8 mouse cellular contexts compared by ENCODE assay signal in genomic region chrX:9128317-9128831, GRCm38 (mm10). TPM values are rescaled to one million over a fixed set of nuclear protein-coding genes. Genes with fewer than 3 reads are reported as not detected.
DNase-seq lines count a peak whose midpoint lies in the region; ATAC-seq and TF ChIP-seq lines count a peak whose summit lies in the region.
"Had no signal": no experiment of that assay in that cellular context is flagged by ENCODE, and none has a peak within 500 bp of the region (broad histone marks: within the 10 kb centered on the region; RNA-seq: fewer than 3 reads in every experiment).

No protein-coding gene starts in this region.

- TF ChIP-seq POLR2A in cerebellum, adult 2 months (IDR thresholded peaks at IDR 0.05; ENCODE audit: borderline replicate concordance, insufficient read depth, low read length), result no peak

- no peak overlapping the region for H3K27ac ChIP-seq in cerebellum, adult 2 months (ENCODE audit: insufficient read depth, low read length)
- no peak overlapping the region for H3K27ac ChIP-seq in kidney, postnatal 0 days
- H3K27ac ChIP-seq in midbrain, postnatal 0 days (ENCODE audit: low read depth, low read length), result no peak overlapping the region
- H3K27ac ChIP-seq: lung, embryonic 15.5 days had no signal

- H3K4me1 ChIP-seq in cerebellum, adult 2 months (ENCODE audit: control insufficient read depth, insufficient read depth, low read length), result no peaks in the 10 kb centered on the region
- H3K4me1 ChIP-seq in kidney, postnatal 0 days (replicated peaks; ENCODE audit: insufficient read depth, low read length), result no peaks in the 10 kb centered on the region
- H3K4me1 ChIP-seq in midbrain, postnatal 0 days (ENCODE audit: insufficient read depth, low read length), result no peaks in the 10 kb centered on the region
- H3K4me1 ChIP-seq: lung, embryonic 15.5 days had no signal

- no peak overlapping the region for H3K9ac ChIP-seq in kidney, postnatal 0 days (ENCODE audit: low read depth, low read length)
- no peak overlapping the region for H3K9ac ChIP-seq in midbrain, postnatal 0 days (replicated peaks; ENCODE audit: low read length, poor library complexity, severe bottlenecking)
- H3K9ac ChIP-seq: lung, embryonic 15.5 days had no signal

- no peak overlapping the region for H3K4me2 ChIP-seq in kidney, postnatal 0 days (ENCODE audit: low read length)
- H3K4me2 ChIP-seq in midbrain, postnatal 0 days (ENCODE audit: low read depth, low read length, poor library complexity, severe bottlenecking), result no peak overlapping the region
- H3K4me2 ChIP-seq: lung, embryonic 15.5 days had no signal

- H3K9me3 ChIP-seq in kidney, postnatal 0 days (replicated peaks; ENCODE audit: low read length), result no peaks in the 10 kb centered on the region
- no peaks in the 10 kb centered on the region for H3K9me3 ChIP-seq in midbrain, postnatal 0 days (ENCODE audit: low read length)
- H3K9me3 ChIP-seq: lung, embryonic 15.5 days had no signal

- no peak for ATAC-seq in kidney, postnatal 0 days (replicated peaks; ENCODE audit: low FRiP score, low read depth)
- ATAC-seq in midbrain, postnatal 0 days (ENCODE audit: low FRiP score), result no peak

- DNase-seq in kidney, adult 8-10 months, result peak; percentile 13 to 37
- DNase-seq in kidney, adult 11 months, result no peak
- peak; percentile 25 for DNase-seq in Muller cell, postnatal 12 days (ENCODE audit: inconsistent ontology term)
- DNase-seq in cerebellum, adult 2 months, result peak; percentile 13 to 48
- DNase-seq in kidney, postnatal 0 days (ENCODE audit: low spot score), result peak; percentile 75
- peak; percentile 66 for DNase-seq in midbrain, postnatal 0 days (ENCODE audit: low spot score)
- no peak for DNase-seq in spleen, postnatal 10 days (ENCODE audit: low spot score in 2 of 2)

- H3K36me3 ChIP-seq in kidney, postnatal 0 days (ENCODE audit: insufficient read depth, low read length), result no peaks in the 10 kb centered on the region
- H3K36me3 ChIP-seq in midbrain, postnatal 0 days (ENCODE audit: insufficient read depth, low read length), result no peaks in the 10 kb centered on the region
- H3K36me3 ChIP-seq: lung, embryonic 15.5 days had no signal

- TF ChIP-seq CTCF in cerebellum, adult 2 months (IDR thresholded peaks at IDR 0.05; ENCODE audit: borderline replicate concordance, insufficient read depth, low read depth, low read length), result peak; percentile 10; the same call in 1 of the 2 replicates
- peak; percentile 66 for TF ChIP-seq CTCF in kidney, postnatal 0 days (IDR thresholded peaks at IDR 0.05; ENCODE audit: low read depth)
- peak; percentile 69 for TF ChIP-seq CTCF in midbrain, postnatal 0 days (IDR thresholded peaks at IDR 0.05)

- WGBS in cerebellum, adult 2 months, result 32% methylated on average over 7 of the region's 7 CpGs
- 41% methylated on average over 7 of the region's 7 CpGs for WGBS in kidney, postnatal 0 days
- 48% methylated on average over 7 of the region's 7 CpGs for WGBS in midbrain, postnatal 0 days

- H3K4me3 ChIP-seq in cerebellum, adult 2 months (replicated peaks; ENCODE audit: insufficient read depth, low read depth, low read length), result no peak overlapping the region
- H3K4me3 ChIP-seq in kidney, postnatal 0 days (replicated peaks; ENCODE audit: low read depth, low read length), result no peak overlapping the region
- H3K4me3 ChIP-seq in midbrain, postnatal 0 days (ENCODE audit: low read depth, low read length), result no peak overlapping the region
- H3K4me3 ChIP-seq: lung, embryonic 15.5 days had no signal

- no peaks in the 10 kb centered on the region for H3K27me3 ChIP-seq in cerebellum, adult 2 months (ENCODE audit: control insufficient read depth, insufficient read depth, low read length)
- H3K27me3 ChIP-seq in kidney, postnatal 0 days (ENCODE audit: insufficient read depth, low read length), result no peaks in the 10 kb centered on the region
- no peaks in the 10 kb centered on the region for H3K27me3 ChIP-seq in midbrain, postnatal 0 days (ENCODE audit: insufficient read depth, low read length)
- H3K27me3 ChIP-seq: lung, embryonic 15.5 days had no signal

RNA-seq across cellular contexts. Expression of gene 4930402K13Rik, which starts 24.0 kb away (rescaled TPM):
- not detected in 2 replicates for polyA plus RNA-seq in cerebellum, adult 2 months (2012; rRNA removed)
- not detected in 2 replicates for polyA plus RNA-seq in kidney, postnatal 0 days (2015; fragmentation: Nextera tagmentation; extraction: Ambion mirVana)
- not detected in 2 replicates for total RNA-seq in midbrain, postnatal 0 days (2014; rRNA removed)
- polyA plus RNA-seq in midbrain, postnatal 0 days (2015; fragmentation: Nextera tagmentation; extraction: Ambion mirVana), result not detected in 2 replicates
- polyA plus RNA-seq: lung, embryonic 15.5 days had no signal

Comparison
In these comparisons a context has a peak if more than half of its experiments do, and no peak if none do; other contexts are left out.
1. DNase-seq: peak in kidney, adult 8-10 months (2 of 2), Muller cell, postnatal 12 days (single experiment), cerebellum, adult 2 months (2 of 2), kidney, postnatal 0 days (single experiment) and midbrain, postnatal 0 days (single experiment); none in kidney, adult 11 months (single experiment) and spleen, postnatal 10 days (0 of 2).
2. CTCF ChIP-seq: peak in every context shown above with its lines; median percentile 69 in midbrain, postnatal 0 days; 66 in kidney, postnatal 0 days; 10 in cerebellum, adult 2 months.